Mouse (Mus musculus): Measurements from ENCODE around the gene Rbp3. TPM values are rescaled to one million over a fixed set of nuclear protein-coding genes. Genes with fewer than 3 reads are reported as not detected.
A peak's percentile ranks its signal among the peaks of the same experiment; 100 is the strongest.

The Rbp3 gene
- not detected in 2 replicates for polyA plus RNA-seq (2014; fragmentation: Nextera tagmentation; extraction: Ambion mirVana)

DNA sequence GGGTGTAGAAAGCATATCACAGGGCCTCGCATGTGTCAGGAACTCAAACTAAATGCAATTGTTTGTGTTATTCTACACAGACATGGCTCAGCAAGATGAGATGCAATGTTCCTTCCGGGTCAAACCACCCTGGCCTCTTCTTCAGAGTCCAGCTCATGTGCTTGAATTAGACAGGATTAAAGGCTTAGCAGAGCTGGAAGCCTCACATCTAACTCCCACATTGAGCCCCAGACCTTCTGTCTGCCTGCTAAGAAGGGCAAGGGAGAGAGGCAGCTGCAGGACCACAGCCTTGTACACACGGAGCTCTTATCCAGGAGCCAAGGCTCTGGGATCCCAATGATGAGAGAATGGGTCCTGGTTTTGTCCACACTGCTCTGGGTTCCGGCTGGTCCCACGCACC lies at the start of gene Rbp3:
Gene Rbp3, plus strand, starts transcription at position 243 of the 400 bp plus-strand sequence.
- H3K9ac ChIP-seq (replicated peaks; ENCODE audit: low read length): no peak within 1 kb of the TSS
- no peak within 1 kb of the TSS for H3K4me3 ChIP-seq (replicated peaks; ENCODE audit: low read depth, low read length)
- H3K9me3 ChIP-seq (ENCODE audit: control insufficient read depth, low read length): no peaks in the 10 kb centered on the region
- H3K27ac ChIP-seq (replicated peaks; ENCODE audit: low read depth, low read length): no peak within 1 kb of the TSS
- no peak within 1 kb of the TSS for H3K4me2 ChIP-seq (ENCODE audit: low read length)
- 77% methylated on average over 5 of the region's 5 CpGs for WGBS
- no peaks in the 10 kb centered on the region for H3K36me3 ChIP-seq (ENCODE audit: control insufficient read depth, insufficient read depth, low read length)
- no peaks in the 10 kb centered on the region for H3K27me3 ChIP-seq (ENCODE audit: control insufficient read depth, insufficient read depth, low read length)
- H3K4me1 ChIP-seq (ENCODE audit: control insufficient read depth, insufficient read depth, low read length): no peaks in the 10 kb centered on the region
- ATAC-seq (ENCODE audit: low FRiP score, low TSS enrichment) (no peak), DNase-seq (no peak)

DNA sequence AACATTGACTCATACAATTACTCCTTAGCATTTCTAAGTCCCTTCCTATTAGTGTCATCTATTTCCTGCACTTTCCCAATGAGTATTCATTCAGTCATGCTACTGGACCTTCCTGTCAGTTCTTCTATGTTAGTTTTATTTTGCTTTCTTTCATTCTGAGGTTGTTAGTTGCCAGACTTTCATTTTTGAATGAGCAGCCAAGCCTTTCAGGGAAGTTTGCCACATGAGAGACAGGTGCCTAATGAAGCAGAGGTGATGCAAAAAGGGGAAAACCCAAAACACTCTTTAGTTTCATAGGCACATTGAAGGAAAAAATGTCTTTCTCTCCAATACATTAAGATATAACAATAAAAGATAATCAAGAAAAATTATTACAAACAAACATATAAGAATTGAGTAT lies 49.0 kb upstream of the Rbp3 start:
- H3K9me3 ChIP-seq (ENCODE audit: control insufficient read depth, low read length): no peaks in the 10 kb centered on the region
- H3K27ac ChIP-seq (replicated peaks; ENCODE audit: low read depth, low read length): no peak overlapping the region
- H3K27me3 ChIP-seq (ENCODE audit: control insufficient read depth, insufficient read depth, low read length): no peaks in the 10 kb centered on the region
- no peaks in the 10 kb centered on the region for H3K36me3 ChIP-seq (ENCODE audit: control insufficient read depth, insufficient read depth, low read length)
- no peak overlapping the region for H3K4me3 ChIP-seq (replicated peaks; ENCODE audit: low read depth, low read length)
- ATAC-seq (ENCODE audit: low FRiP score, low TSS enrichment) (no peak), DNase-seq (no peak)
- no peaks in the 10 kb centered on the region for H3K4me1 ChIP-seq (ENCODE audit: control insufficient read depth, insufficient read depth, low read length)
- H3K9ac ChIP-seq (replicated peaks; ENCODE audit: low read length): no peak overlapping the region
- H3K4me2 ChIP-seq (ENCODE audit: low read length): no peak overlapping the region

DNA sequence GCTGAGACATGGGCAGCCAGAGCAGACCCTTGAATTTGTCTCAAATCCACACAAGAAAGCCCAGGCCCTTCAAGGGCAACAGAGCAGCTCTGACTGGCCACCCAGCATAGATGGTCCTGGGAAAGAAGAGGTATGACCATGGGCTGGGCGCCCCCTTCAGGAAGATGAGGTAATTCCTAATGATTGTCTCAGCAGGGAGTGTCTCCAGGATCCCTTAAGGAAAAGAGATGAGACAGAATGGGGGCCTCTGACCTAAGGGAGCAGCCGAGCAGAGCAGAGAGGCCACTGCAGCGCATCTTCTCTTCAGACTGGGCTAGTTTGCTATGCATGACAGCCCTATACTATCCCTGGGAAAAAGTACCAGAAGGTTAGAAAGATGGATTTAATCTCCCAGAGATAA lies 40.1 kb upstream of the Rbp3 start:
- Histone ChIP-seq H3K27me3 (ENCODE audit: control insufficient read depth, insufficient read depth, low read length) (peaks cover 5% of the 10 kb centered on the region; the same call in 1 of the 2 replicates), H3K9ac (replicated peaks; ENCODE audit: low read length) (no peak overlapping the region), H3K4me2 (ENCODE audit: low read length) (no peak overlapping the region), H3K4me1 (ENCODE audit: control insufficient read depth, insufficient read depth, low read length) (no peaks in the 10 kb centered on the region), H3K9me3 (ENCODE audit: control insufficient read depth, low read length) (no peaks in the 10 kb centered on the region), H3K4me3 (replicated peaks; ENCODE audit: low read depth, low read length) (no peak overlapping the region), H3K36me3 (ENCODE audit: control insufficient read depth, insufficient read depth, low read length) (no peaks in the 10 kb centered on the region), H3K27ac (replicated peaks; ENCODE audit: low read depth, low read length) (no peak overlapping the region)
- ATAC-seq (ENCODE audit: low FRiP score, low TSS enrichment) (no peak), DNase-seq (peak; percentile 42)
- WGBS: 22% methylated on average over 3 of the region's 3 CpGs

GRCm38 (mm10) chr14:33914206-33914605 lies 39.6 kb upstream of the Rbp3 start:
- H3K36me3 ChIP-seq (ENCODE audit: control insufficient read depth, insufficient read depth, low read length): no peaks in the 10 kb centered on the region
- H3K4me1 ChIP-seq (ENCODE audit: control insufficient read depth, insufficient read depth, low read length): no peaks in the 10 kb centered on the region
- no peak overlapping the region for H3K4me3 ChIP-seq (replicated peaks; ENCODE audit: low read depth, low read length)
- WGBS: 91% methylated on average over 9 of the region's 9 CpGs
- no peak overlapping the region for H3K27ac ChIP-seq (replicated peaks; ENCODE audit: low read depth, low read length)
- no peaks in the 10 kb centered on the region for H3K9me3 ChIP-seq (ENCODE audit: control insufficient read depth, low read length)
- H3K9ac ChIP-seq (replicated peaks; ENCODE audit: low read length): no peak overlapping the region
- DNase-seq: no peak
- H3K4me2 ChIP-seq (ENCODE audit: low read length): no peak overlapping the region
- no peak for ATAC-seq (ENCODE audit: low FRiP score, low TSS enrichment)
- peaks cover 5% of the 10 kb centered on the region; the same call in 1 of the 2 replicates for H3K27me3 ChIP-seq (ENCODE audit: control insufficient read depth, insufficient read depth, low read length)

- peak; percentile 58 for DNase-seq
- no peaks in the 10 kb centered on the region for H3K9me3 ChIP-seq (ENCODE audit: control insufficient read depth, low read length)
- H3K4me3 ChIP-seq (replicated peaks; ENCODE audit: low read depth, low read length): no peak overlapping the region
- no peak for ATAC-seq (ENCODE audit: low FRiP score, low TSS enrichment)
- no peak overlapping the region for H3K27ac ChIP-seq (replicated peaks; ENCODE audit: low read depth, low read length)
- H3K4me1 ChIP-seq (ENCODE audit: control insufficient read depth, insufficient read depth, low read length): peaks cover 10% of the 10 kb centered on the region
- H3K4me2 ChIP-seq (ENCODE audit: low read length): no peak overlapping the region
- no peak overlapping the region for H3K9ac ChIP-seq (replicated peaks; ENCODE audit: low read length)
- H3K36me3 ChIP-seq (ENCODE audit: control insufficient read depth, insufficient read depth, low read length): no peaks in the 10 kb centered on the region
- WGBS: 10% methylated on average over 14 of the region's 14 CpGs
- H3K27me3 ChIP-seq (ENCODE audit: control insufficient read depth, insufficient read depth, low read length): peaks cover 35% of the 10 kb centered on the region
Observed at GRCm38 (mm10) chr14:33920727-33921559, 32.9 kb upstream of the Rbp3 start.

DNA sequence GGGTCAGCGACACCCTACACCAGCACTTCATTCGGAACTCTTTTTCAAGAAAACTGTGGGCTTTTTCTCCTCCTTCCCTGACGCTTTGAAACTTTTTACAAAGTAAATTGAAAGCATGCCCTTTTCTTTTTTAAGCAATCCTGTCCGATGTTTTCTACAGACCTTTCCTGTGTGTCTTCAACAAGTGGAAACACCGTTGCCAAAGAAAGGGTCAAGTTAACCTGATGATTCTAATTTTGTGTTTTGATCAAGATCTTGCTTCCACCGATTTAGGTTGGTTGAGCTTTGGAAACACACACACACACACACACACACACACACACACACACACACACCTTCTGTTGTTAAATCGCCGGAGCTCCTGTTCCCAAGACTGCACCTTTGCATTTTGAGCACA lies 31.0 kb upstream of the Rbp3 start:
- peak overlapping the region; percentile 98 for H3K4me2 ChIP-seq (ENCODE audit: low read length)
- H3K9ac ChIP-seq (replicated peaks; ENCODE audit: low read length): peak overlapping the region; percentile 49; the same call in 1 of the 2 replicates
- H3K27me3 ChIP-seq (ENCODE audit: control insufficient read depth, insufficient read depth, low read length): peaks cover 35% of the 10 kb centered on the region
- peaks cover 10% of the 10 kb centered on the region for H3K4me1 ChIP-seq (ENCODE audit: control insufficient read depth, insufficient read depth, low read length)
- ATAC-seq (ENCODE audit: low FRiP score, low TSS enrichment) (no peak), DNase-seq (no peak)
- H3K27ac ChIP-seq (replicated peaks; ENCODE audit: low read depth, low read length): no peak overlapping the region
- 12% methylated on average over 8 of the region's 8 CpGs for WGBS
- no peaks in the 10 kb centered on the region for H3K9me3 ChIP-seq (ENCODE audit: control insufficient read depth, low read length)
- H3K4me3 ChIP-seq (replicated peaks; ENCODE audit: low read depth, low read length): peak overlapping the region; percentile 57
- no peaks in the 10 kb centered on the region for H3K36me3 ChIP-seq (ENCODE audit: control insufficient read depth, insufficient read depth, low read length)

DNA sequence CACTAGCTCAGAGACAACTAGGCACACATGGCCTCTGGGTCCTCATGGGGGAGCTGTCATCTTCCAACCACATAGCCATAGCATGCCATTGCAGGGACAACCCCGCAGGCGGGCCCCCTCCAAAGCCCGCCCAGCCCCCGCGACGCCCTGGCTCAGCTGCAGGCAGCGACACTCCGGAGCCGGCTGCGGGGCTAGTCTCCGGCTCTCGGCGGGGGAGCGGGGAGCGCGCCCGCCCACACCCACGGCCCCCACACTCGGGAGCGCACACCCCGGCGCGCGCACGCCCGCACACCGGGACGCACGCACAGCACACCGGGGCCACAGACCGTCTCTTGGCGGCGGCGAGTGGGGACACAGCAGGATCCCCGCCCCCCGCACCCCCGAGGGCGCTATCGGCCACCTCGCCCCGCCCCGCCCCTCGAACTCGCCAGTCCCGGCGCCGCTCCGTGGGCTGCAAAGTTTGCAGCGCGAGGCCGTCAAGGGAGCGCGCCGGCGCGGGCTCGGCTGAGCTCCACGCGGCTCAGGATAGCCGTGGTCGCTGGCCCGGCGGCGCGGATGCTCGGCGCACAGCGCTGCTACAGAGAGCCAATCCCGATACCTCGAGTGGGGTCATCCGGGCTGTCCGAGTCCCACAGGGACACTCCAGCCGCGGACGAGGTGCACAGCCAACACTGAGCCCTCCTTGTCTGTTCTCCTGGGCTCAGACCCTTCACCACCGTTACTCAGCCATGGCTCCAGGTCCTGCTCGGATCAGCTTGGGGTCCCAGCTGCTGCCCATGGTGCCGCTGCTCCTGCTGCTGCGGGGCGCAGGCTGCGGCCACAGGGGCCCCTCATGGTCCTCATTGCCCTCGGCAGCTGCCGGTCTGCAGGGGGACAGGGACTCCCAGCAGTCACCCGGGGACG lies 30.4 kb upstream of the Rbp3 start, which contains the start of gene Gdf10:
Gene Gdf10, plus strand, starts transcription at position 420 of the 903 bp plus-strand sequence.
- Histone ChIP-seq H3K4me2 (ENCODE audit: low read length) (peak within 1 kb of the TSS; percentile 98), H3K36me3 (ENCODE audit: control insufficient read depth, insufficient read depth, low read length) (no peaks in the 10 kb centered on the region), H3K4me3 (replicated peaks; ENCODE audit: low read depth, low read length) (peak within 1 kb of the TSS; percentile 57), H3K4me1 (ENCODE audit: control insufficient read depth, insufficient read depth, low read length) (peaks cover 10% of the 10 kb centered on the region), H3K9me3 (ENCODE audit: control insufficient read depth, low read length) (no peaks in the 10 kb centered on the region), H3K27me3 (ENCODE audit: control insufficient read depth, insufficient read depth, low read length) (peaks cover 32% of the 10 kb centered on the region), H3K9ac (replicated peaks; ENCODE audit: low read length) (peak within 1 kb of the TSS; percentile 49), H3K27ac (replicated peaks; ENCODE audit: low read depth, low read length) (no peak within 1 kb of the TSS)
- under 1% methylated on average over 83 of the region's 85 CpGs for WGBS
- ATAC-seq (ENCODE audit: low FRiP score, low TSS enrichment): peak; percentile 66
- DNase-seq: peak; percentile 76

GRCm38 (mm10) chr14:33931853-33932252 lies 21.9 kb upstream of the Rbp3 start:
- H3K4me3 ChIP-seq (replicated peaks; ENCODE audit: low read depth, low read length): no peak overlapping the region

More at GRCm38 (mm10) chr14:33931853-33932252, 21.9 kb upstream of the Rbp3 start:
- no peak for ATAC-seq (ENCODE audit: low FRiP score, low TSS enrichment)
- Histone ChIP-seq H3K4me1 (ENCODE audit: control insufficient read depth, insufficient read depth, low read length) (no peaks in the 10 kb centered on the region), H3K27ac (replicated peaks; ENCODE audit: low read depth, low read length) (no peak overlapping the region), H3K36me3 (ENCODE audit: control insufficient read depth, insufficient read depth, low read length) (no peaks in the 10 kb centered on the region), H3K9ac (replicated peaks; ENCODE audit: low read length) (no peak overlapping the region), H3K27me3 (ENCODE audit: control insufficient read depth, insufficient read depth, low read length) (no peaks in the 10 kb centered on the region), H3K4me2 (ENCODE audit: low read length) (no peak overlapping the region), H3K9me3 (ENCODE audit: control insufficient read depth, low read length) (no peaks in the 10 kb centered on the region)
- no peak for DNase-seq
- WGBS: 69% methylated on average over 17 of the region's 17 CpGs
